Mouse (Mus musculus) embryonic facial prominence, embryonic 10.5 days (tissue): ENCODE results near the gene Cry2. TPM values are rescaled to one million over a fixed set of nuclear protein-coding genes. Genes with fewer than 3 reads are reported as not detected.
A peak's percentile ranks its signal among the peaks of the same experiment; 100 is the strongest.

Source experiments
- DNase-seq: peaks from one replicate; pipeline ENCODE4 v3.0.0-alpha.2; 2017; ENCODE audit warnings: low spot score
- H3K27ac ChIP-seq: fragments of 300-500 bp; sonication (generic); replicated peaks from 2 replicates; pipeline ENCODE4 v1.5.1; 2016; ENCODE audit warnings: mild to moderate bottlenecking
- H3K27me3 ChIP-seq: fragments of 300-500 bp; sonication (generic); replicated peaks from 2 replicates; pipeline ENCODE4 v1.6.1; 2016; ENCODE audit warnings: low read depth, mild to moderate bottlenecking; ENCODE audit not compliant: poor library complexity, severe bottlenecking
- H3K36me3 ChIP-seq: fragments of 300-500 bp; sonication (generic); replicated peaks from 2 replicates; pipeline ENCODE4 v1.6.1; 2016; ENCODE audit warnings: mild to moderate bottlenecking, moderate library complexity
- H3K4me1 ChIP-seq: fragments of 300-500 bp; sonication (generic); 2 replicates; pipeline ENCODE4 v1.6.1; 2016
- H3K4me3 ChIP-seq: fragments of 300-500 bp; sonication (generic); 2 replicates; pipeline ENCODE4 v1.5.1; 2016; ENCODE audit warnings: mild to moderate bottlenecking, moderate library complexity
- H3K9me3 ChIP-seq: fragments of 300-500 bp; sonication (generic); 2 replicates; pipeline ENCODE4 v1.6.1; 2016; ENCODE audit warnings: mild to moderate bottlenecking
- WGBS: fragments of 180-500 bp; shearing (Covaris S2); methylation state at CpG from one replicate; pipeline ENCODE4 v1.1.7; 2016; 5-methylcytosine and 5-hydroxymethylcytosine counted together
- microRNA-seq: library from miRNA; unstranded; fragments of <30 nt; microRNA quantifications from one replicate; pipeline ENCODE4, GENCODE M21; 2017
- polyA plus RNA-seq: library from polyadenylated mRNA; unstranded; fragments of >200 nt; fragmentation: Nextera tagmentation; extraction: Ambion mirVana; gene quantifications from 2 replicates; pipeline ENCODE4 v1.2.1, GENCODE M21; 2016

The Cry2 gene
- polyA plus RNA-seq, 1 experiment from 2014 or later = 23.4 TPM

DNA sequence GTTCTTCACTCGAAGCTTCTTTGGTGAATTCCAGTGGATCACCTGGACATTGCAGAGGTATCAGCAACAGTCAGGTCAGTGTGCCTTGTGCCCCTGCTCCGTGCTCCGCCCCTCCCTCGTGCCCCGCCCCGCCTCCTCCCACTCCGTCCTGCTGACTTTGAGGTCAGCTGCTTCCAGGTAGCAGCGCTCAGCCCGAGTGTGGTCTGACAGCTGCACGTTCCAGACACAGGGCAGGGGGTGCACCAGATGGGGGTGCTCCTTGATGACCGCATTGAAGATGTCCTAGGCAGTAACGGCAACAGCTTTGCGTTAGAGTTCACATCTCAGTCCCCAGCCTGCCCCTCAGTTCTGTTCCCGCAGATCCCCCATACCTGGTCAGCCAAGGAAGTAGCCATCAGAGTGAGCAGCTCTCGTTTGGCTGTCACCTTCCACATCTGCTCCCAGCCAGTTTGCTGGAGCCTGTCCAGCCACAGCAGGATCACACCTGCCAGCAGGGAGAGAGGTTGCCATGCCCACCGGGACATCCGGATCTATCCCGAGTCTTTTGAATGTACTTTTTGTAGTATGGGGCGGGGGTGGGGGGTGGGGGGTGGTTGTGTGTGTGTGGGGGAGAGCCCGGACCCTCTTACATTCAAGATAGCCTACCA lies 66.3 kb downstream of the Cry2 start:
- no peaks in the 10 kb centered on the region for H3K9me3 ChIP-seq
- peaks cover 40% of the 10 kb centered on the region for H3K36me3 ChIP-seq
- no peak overlapping the region for H3K27ac ChIP-seq
- peaks cover 45% of the 10 kb centered on the region for H3K4me1 ChIP-seq
- WGBS = 46% methylated on average over 20 of the region's 20 CpGs
- no peak overlapping the region for H3K4me3 ChIP-seq
- DNase-seq = no peak
- peaks cover 41% of the 10 kb centered on the region for H3K27me3 ChIP-seq

DNA sequence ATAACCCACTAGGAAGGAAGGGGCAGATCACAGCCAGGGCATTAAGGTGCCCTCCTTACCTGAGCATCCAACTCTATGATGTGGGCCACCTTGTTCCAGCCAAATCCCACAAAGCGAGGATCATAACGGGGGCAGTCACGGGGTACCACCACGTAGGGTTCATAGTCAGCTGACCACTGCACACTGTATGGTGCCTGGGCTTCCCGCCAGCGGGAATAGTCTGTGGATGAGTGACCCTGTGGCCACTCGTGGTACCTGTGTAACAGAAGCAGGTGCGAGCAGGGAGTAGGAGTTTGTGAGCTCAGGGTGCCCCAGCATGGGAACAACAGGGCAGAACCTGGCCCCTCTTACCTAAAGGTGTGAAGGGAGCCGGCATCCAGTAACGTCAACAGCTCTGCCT lies 68.3 kb downstream of the Cry2 start:
- Histone ChIP-seq H3K27ac (no peak overlapping the region), H3K9me3 (no peaks in the 10 kb centered on the region), H3K4me1 (peaks cover 26% of the 10 kb centered on the region), H3K36me3 (peaks cover 53% of the 10 kb centered on the region), H3K27me3 (peaks cover 21% of the 10 kb centered on the region), H3K4me3 (no peak overlapping the region)
- 92% methylated on average over 10 of the region's 10 CpGs for WGBS
- no peak for DNase-seq

DNA sequence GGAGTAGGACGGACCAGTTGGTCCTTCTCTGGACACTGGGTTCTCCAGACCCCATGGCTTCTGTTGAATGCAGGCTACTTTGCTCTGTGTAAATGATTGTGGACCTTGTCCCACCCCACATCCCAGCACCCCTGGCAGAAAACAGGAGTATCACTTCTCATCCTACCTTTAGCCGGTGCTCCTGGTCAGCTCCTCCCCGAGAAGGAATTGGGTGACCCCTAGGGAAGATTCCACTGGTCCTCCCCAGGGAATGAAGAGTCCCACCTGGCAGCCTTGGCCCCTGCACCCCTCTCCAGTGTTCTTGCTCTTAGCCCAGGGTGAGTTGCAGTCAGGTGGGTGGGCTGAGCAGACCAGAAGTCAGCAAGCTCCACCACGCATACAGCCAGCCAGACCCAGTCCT lies 69.8 kb downstream of the Cry2 start:
- Histone ChIP-seq H3K27me3 (peaks cover 7% of the 10 kb centered on the region), H3K9me3 (no peaks in the 10 kb centered on the region), H3K27ac (no peak overlapping the region), H3K36me3 (peaks cover 68% of the 10 kb centered on the region), H3K4me3 (no peak overlapping the region), H3K4me1 (peaks cover 11% of the 10 kb centered on the region)
- WGBS = 90% methylated on average over 4 of the region's 4 CpGs
- DNase-seq = no peak

DNA sequence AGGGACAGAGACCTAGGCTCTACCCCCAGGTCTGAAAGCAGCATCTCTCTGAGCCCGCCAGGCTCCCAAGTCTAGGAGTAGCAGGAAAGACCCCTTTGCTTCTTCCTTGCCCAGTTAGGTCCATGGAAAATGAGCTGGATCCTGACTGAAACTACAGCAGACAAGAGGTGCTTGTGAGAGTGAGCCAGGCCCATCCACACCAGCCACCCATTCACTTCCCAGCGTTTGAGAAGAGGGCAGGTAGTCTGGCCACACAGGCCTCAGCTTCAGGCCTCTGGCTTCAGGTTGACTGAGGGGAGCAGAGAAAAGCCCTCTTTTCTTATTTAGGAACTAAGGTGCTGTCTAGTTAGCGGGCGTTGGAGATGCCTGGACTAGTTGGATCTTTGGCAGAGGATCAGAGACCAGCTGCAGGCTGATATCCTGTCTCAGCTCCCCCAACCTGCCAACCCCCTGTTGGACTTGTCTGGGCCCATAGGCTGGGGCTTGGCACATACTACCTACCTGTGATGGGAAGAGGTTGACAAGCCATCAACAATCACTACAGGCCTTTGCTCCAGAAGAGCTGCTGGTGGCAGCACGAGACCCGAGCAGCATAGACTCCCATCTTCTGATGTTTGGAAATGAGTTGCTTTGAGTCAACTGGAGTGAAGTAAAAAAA lies 71.1 kb downstream of the Cry2 start:
- Histone ChIP-seq H3K27me3 (no peaks in the 10 kb centered on the region), H3K4me1 (peaks cover 9% of the 10 kb centered on the region), H3K4me3 (no peak overlapping the region), H3K9me3 (no peaks in the 10 kb centered on the region), H3K36me3 (peaks cover 82% of the 10 kb centered on the region), H3K27ac (no peak overlapping the region)
- 93% methylated on average over 6 of the region's 6 CpGs for WGBS
- no peak for DNase-seq

DNA sequence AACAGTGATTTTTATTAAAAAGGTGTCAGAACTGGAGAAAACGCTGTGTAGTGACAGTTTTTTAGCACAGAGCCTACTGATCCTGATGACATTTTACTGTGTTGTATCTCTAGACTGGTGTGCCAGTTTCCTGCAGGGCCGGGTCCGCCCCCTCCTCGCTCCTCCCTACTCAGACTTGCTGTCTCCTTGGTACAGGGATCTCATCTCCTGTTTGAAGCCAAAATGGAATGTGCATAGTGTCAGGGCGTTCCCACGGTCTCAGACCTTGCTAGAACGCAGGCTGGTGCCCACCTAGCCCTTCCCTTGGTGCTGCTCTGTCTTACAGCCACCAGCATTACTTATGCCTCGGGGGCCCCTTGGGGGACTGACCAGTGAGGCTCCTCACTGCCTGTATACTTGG lies 72.0 kb downstream of the Cry2 start:
- no peak for DNase-seq
- Histone ChIP-seq H3K9me3 (no peaks in the 10 kb centered on the region), H3K4me1 (no peaks in the 10 kb centered on the region), H3K36me3 (peaks cover 91% of the 10 kb centered on the region), H3K27me3 (no peaks in the 10 kb centered on the region), H3K4me3 (no peak overlapping the region), H3K27ac (no peak overlapping the region)
- WGBS = 86% methylated on average over 8 of the region's 8 CpGs

DNA sequence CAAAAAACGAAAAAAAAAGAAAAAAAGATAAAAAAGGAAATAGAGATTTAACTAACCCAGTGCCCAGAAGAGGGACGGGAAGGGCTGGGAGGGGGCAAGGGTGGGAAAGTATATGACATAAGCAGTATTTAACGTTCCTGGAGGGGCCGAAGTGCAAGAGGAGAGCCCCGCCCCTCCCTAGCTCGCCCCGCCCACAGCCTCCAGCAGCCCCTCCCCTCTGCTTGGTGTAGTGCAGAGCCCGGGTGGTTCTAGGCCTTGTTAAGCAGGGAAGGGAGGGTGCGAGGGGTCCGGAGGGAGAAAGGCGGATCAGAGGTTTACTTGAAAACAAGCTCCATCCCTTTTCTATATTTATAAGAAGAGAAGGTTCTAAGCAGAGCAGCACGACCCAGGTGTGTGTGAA lies 73.0 kb downstream of the Cry2 start:
- H3K36me3 ChIP-seq = peaks cover 93% of the 10 kb centered on the region
- H3K4me3 ChIP-seq = no peak overlapping the region
- peak; percentile 46 for DNase-seq
- no peaks in the 10 kb centered on the region for H3K27me3 ChIP-seq
- no peaks in the 10 kb centered on the region for H3K4me1 ChIP-seq
- WGBS = 22% methylated on average over 12 of the region's 12 CpGs
- no peaks in the 10 kb centered on the region for H3K9me3 ChIP-seq
- no peak overlapping the region for H3K27ac ChIP-seq

DNA sequence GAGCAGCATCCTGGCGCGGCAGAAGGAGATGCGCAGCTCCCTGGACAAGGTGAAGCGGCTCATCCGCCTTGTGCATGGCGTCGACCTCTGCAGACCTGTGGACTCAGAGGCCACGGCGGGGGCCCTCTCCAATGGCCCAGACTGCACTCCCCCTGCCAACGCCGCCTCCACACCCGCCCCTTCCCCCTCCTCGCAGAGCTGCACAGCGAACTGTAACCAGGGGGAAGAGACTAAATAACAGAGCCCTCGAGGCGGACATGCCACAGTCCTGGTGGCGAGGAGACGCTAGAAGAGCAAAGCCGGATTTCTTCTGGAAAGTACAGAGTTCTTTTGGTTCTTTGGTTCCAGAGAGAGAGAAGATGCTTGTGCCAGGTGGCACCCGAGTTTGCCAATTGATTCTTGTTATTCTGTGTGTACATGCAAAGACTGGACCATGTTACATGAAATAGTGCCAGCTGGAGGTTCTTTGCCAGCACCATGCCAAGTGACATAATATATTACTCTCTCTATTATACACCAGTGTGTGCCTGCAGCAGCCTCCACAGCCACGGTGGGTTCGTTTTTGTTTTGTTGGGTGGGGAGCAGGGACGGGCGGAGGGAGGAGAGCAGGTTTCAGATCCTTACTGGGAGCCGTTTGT lies 73.5 kb downstream of the Cry2 start:
- Histone ChIP-seq H3K27ac (no peak overlapping the region), H3K4me1 (no peaks in the 10 kb centered on the region), H3K36me3 (peaks cover 93% of the 10 kb centered on the region), H3K9me3 (no peaks in the 10 kb centered on the region), H3K4me3 (no peak overlapping the region), H3K27me3 (no peaks in the 10 kb centered on the region)
- WGBS = 66% methylated on average over 25 of the region's 25 CpGs
- no peak for DNase-seq

DNA sequence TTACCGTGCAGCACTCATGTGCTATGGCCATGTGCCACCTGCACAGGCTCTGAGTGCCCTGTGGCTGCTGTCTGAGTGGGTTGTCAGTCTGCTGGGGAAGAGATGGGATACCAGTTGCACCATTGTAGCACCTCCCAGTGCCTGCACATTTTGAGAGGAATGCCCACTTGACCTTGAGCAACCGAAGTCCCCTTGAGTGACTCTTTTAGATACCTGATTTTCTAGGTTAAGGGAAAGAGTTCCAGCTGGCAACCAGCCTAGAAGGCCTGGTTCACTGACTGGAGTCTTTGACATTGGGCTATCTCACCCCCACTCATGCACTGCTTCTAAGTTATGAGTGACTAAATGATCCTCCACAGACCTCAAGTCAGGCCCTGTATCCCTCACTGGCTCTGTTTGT lies 74.5 kb downstream of the Cry2 start:
- H3K27ac ChIP-seq = no peak overlapping the region
- 85% methylated on average over 2 of the region's 2 CpGs for WGBS
- H3K4me3 ChIP-seq = no peak overlapping the region
- H3K4me1 ChIP-seq = no peaks in the 10 kb centered on the region
- H3K27me3 ChIP-seq = no peaks in the 10 kb centered on the region
- peak; percentile 4 for DNase-seq
- H3K9me3 ChIP-seq = no peaks in the 10 kb centered on the region
- H3K36me3 ChIP-seq = peaks cover 91% of the 10 kb centered on the region

DNA sequence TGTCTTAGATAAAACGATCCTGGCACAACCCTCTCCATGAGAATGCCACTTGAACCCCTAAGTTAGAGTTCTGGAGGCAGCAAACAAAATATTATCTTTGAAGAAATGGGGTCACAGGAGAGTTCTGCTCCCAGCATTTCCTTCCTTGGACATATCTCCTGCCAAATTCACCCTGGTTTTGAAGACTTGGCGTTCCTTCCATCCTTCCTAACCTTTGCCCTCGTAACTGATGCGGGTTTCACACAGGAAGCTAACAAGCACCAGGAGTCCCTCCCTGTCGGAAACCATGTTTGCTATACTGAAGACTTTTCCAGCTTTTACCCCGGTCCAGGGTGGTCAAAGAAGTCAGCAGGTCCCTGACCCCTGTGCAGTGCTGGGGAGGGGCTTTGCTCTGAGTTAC lies 79.6 kb downstream of the Cry2 start:
- Histone ChIP-seq H3K36me3 (peaks cover 93% of the 10 kb centered on the region), H3K4me1 (peaks cover 17% of the 10 kb centered on the region)
- 60% methylated on average over 6 of the region's 6 CpGs for WGBS

More for the DNA sequence above, 79.6 kb downstream of the Cry2 start:
- DNase-seq = no peak
- no peaks in the 10 kb centered on the region for H3K27me3 ChIP-seq
- no peak overlapping the region for H3K4me3 ChIP-seq
- H3K9me3 ChIP-seq = no peaks in the 10 kb centered on the region
- no peak overlapping the region for H3K27ac ChIP-seq

Small RNA genes lying within 50 kb of the gene (microRNA-seq; reads per million reads assigned to microRNA genes)
- gene Mir7000 = not detected

Other genes starting within 250 kb of the Cry2 start
- 18.6 and 22.4 TPM in 2 replicates for gene Pex16, start 59.4 kb downstream of the Cry2 start, polyA plus RNA-seq
- gene Large2, start 59.2 kb downstream of the Cry2 start, polyA plus RNA-seq = 10.2 and 12.4 TPM in 2 replicates
- gene 1700029I15Rik, start 51.5 kb downstream of the Cry2 start, polyA plus RNA-seq = 2.5 and 3.6 TPM in 2 replicates
- gene Mapk8ip1, start 32.8 kb downstream of the Cry2 start, polyA plus RNA-seq = 36.0 and 37.1 TPM in 2 replicates
- 12.6 and 13.5 TPM in 2 replicates for gene Slc35c1, start 26.5 kb upstream of the Cry2 start, polyA plus RNA-seq
- 2.5 TPM in 2 replicates for gene Chst1, start 165.7 kb upstream of the Cry2 start, polyA plus RNA-seq